Mouse (Mus musculus) bone marrow, adult 2 months (tissue): ENCODE results near the gene Rc3h1. TPM values are rescaled to one million over a fixed set of nuclear protein-coding genes. Genes with fewer than 3 reads are reported as not detected.

Experiments used
- H3K27ac ChIP-seq: fragments of 200-500 bp; 2 replicates; pipeline ENCODE4 v1.5.1; 2012; ENCODE audit warnings: low read depth, mild to moderate bottlenecking, control low read depth, inconsistent platforms, low read length; ENCODE audit not compliant: control insufficient read depth, poor library complexity, insufficient read depth
- H3K4me1 ChIP-seq: fragments of 200-500 bp; 2 replicates; pipeline ENCODE4 v1.6.1; 2011; ENCODE audit warnings: low read length; ENCODE audit not compliant: control insufficient read depth, insufficient read depth
- H3K4me3 ChIP-seq: fragments of 200-500 bp; replicated peaks from 2 replicates; pipeline ENCODE3; 2011; ENCODE audit warnings: mild to moderate bottlenecking, low read depth, low read length, control low read depth; ENCODE audit not compliant: control insufficient read depth
- CTCF ChIP-seq: fragments of 200-500 bp; IDR thresholded peaks from 2 replicates; pipeline ENCODE4 v1.5.1; 2011; ENCODE audit warnings: low read length, control low read depth; ENCODE audit not compliant: control insufficient read depth, insufficient read depth
- POLR2A ChIP-seq: fragments of 200-500 bp; IDR thresholded peaks from 2 replicates; pipeline ENCODE4 v1.6.1; 2011; ENCODE audit warnings: low read depth, mild to moderate bottlenecking, control low read depth, low read length, borderline replicate concordance; ENCODE audit not compliant: control insufficient read depth
- WGBS: fragments of 180-500 bp; shearing (Covaris S2); methylation state at CpG from one replicate; pipeline ENCODE4 v1.1.7; 2018; 5-methylcytosine and 5-hydroxymethylcytosine counted together
- polyA plus RNA-seq: library from polyadenylated mRNA; stranded (reverse); fragments of >200 nt; gene quantifications from 2 replicates; pipeline ENCODE4 v1.2.4, GENCODE M21; 2011; ENCODE audit warnings: low replicate concordance; ENCODE audit not compliant: missing spikeins, insufficient read depth, insufficient read length

Gene Rc3h1
- polyA plus RNA-seq, 1 experiment = 9.1 TPM

DNA sequence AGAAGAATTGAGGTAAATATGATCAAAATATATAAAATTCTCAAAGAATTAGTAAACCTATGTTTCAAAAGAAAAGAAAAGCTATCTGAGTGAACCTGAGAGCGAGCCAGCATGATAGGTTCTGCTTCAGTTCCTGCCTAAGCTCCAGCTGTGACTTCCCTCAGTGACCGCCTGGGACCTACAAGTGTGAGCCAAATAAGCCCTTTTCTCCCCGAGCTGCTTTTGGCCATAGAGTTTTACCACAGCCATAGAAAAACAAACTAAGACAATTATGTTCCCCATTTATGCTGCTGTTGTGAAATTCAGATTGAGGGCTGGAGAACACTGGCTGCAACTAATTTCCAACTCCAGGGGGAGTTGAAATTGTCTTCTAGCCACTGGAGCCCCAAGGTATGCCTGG, 24.2 kb upstream of the Rc3h1 start:
- Histone ChIP-seq H3K4me3 (no peak overlapping the region), H3K4me1 (no peaks in the 10 kb centered on the region), H3K27ac (no peak overlapping the region)
- 43% methylated on average over 3 of the region's 3 CpGs for WGBS
- TF ChIP-seq POLR2A = no peak
- no peak for TF ChIP-seq CTCF

DNA sequence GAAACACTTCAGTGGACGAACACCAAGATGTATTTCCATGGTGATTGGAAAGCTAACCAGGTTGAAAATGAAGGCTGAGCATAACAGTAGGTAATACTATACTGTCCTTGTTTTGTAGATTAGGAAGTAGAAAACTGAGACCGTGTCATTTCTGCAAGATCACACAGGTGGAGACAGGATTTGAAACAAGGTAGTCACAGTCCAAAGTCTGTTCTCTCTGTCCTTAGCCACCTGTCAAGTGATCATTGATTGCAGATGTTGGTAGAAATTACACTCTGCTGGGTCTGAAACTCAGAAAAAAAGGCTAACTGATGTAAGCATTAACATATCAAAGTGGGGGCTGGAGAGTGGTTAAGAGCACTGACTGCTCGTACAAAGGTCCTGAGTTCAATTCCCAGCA, 21.9 kb upstream of the Rc3h1 start:
- Histone ChIP-seq H3K4me1 (no peaks in the 10 kb centered on the region), H3K27ac (no peak overlapping the region), H3K4me3 (no peak overlapping the region)
- TF ChIP-seq POLR2A (no peak), CTCF (no peak)
- WGBS = 70% methylated on average over 3 of the region's 3 CpGs

DNA sequence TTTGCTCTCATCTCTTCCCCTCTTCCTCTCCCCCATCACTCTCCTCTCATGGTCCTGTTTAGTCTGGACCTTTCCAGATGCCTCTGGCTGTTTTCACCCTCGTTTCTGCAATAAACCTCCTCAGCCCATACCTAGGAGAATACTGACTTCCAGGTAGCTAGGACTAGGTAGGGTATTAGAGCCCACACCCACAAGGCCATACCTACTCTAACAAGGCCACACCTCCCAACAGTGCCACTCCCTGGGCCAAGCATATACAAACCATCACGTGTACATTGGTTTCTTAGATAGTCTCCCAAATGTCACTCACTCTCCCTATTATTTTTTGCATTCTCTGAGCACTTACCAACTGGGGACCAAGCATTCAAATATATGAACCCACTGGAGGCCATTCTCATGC, 21.2 kb upstream of the Rc3h1 start:
- 66% methylated on average over 2 of the region's 2 CpGs for WGBS
- no peak for TF ChIP-seq CTCF
- TF ChIP-seq POLR2A = no peak
- Histone ChIP-seq H3K4me1 (no peaks in the 10 kb centered on the region), H3K4me3 (no peak overlapping the region), H3K27ac (no peak overlapping the region)

DNA sequence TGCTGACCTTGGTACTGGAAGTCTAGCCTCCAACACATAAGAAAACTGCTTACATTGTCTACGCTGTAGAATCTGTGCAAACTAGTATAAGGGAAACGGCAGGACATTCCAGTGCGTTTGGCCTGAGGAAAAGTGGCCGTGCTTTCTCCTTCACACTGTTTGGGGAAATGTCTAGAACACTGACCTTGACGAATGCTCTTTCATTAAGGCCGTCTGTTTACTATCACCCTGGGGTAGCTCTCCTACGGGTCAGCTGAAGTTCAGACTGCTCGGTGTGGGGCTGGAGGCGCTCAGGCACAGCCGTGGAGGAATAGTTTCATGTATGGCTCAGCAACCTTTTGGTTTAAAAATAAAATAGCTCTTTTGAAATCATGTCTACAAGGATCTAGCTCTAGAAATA, 6.5 kb upstream of the Rc3h1 start:
- 88% methylated on average over 10 of the region's 10 CpGs for WGBS
- no peak for TF ChIP-seq POLR2A
- TF ChIP-seq CTCF = no peak
- H3K4me1 ChIP-seq = no peaks in the 10 kb centered on the region
- no peak overlapping the region for H3K4me3 ChIP-seq
- H3K27ac ChIP-seq = no peak overlapping the region

DNA sequence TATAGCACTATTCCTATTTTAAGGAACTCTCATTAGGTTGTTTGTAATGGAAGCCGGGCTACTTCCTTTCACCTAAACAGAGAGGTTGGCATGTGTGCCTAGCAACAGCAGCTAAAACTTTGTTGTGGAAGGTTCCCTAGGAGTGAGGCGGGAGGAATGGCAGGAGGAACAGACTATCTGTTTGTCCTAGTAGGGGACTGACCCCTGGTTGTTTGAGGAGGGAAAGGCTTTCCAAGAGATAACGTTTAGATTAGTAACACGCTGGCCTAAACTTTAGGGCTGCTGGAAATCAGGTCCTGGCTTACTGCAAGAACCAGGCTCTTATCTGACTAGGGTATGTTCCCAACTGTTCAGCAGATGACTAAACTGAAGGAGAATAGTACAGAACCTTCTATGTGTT, 2.2 kb upstream of the Rc3h1 start:
- WGBS = 74% methylated on average over 4 of the region's 4 CpGs
- Histone ChIP-seq H3K4me3 (no peak overlapping the region), H3K27ac (no peak overlapping the region), H3K4me1 (no peaks in the 10 kb centered on the region)
- TF ChIP-seq POLR2A (no peak), CTCF (no peak)

DNA sequence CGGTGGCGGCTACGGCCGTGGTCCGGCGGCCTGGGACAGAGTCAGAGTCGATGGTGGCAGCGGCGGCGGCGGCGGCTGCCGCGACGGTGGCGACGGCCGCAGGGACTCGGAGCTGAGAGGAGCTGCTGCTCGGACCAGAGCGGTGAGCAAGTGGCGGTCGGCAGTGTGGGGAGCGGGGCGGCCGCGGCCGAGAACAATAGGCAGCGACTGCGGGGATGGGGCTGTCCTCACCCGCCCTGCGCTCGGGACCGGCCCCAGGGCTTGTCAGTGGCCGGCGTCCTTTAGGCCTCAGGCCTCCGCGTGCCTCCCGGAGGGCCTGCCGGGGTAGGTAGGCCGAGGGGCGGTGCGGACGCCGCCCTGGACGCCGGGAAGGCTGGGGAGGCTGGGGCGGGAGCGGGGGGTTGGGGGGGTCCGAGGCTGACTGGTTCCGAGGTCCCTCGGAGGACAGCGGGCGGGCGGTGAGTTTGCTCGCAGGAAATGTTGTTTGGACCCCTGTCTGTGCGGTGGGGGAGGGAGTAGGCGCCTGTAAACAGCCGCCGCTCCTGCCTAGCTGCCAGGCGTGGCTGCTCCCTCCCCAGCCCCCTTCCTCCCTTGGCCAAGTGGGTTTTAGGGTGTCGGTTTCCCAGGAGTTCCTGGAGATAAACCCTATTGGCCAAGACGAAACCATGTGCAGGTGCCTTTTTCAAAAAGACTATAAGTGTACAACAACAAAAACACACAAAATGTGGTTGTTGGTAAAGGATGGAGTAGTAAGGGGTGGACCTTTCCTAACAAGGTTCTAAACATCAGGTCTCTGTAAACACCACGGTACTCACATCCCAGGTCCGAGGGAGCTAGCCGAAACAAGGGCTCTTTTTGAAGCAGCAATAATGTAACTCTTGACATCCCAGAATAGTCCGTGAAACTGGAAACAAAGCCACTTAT, 602 bp downstream of the Rc3h1 start:
- Histone ChIP-seq H3K27ac (peak overlapping the region; percentile 96), H3K4me3 (peak overlapping the region; percentile 89), H3K4me1 (no peaks in the 10 kb centered on the region)
- WGBS = under 1% methylated on average over 67 of the region's 67 CpGs
- TF ChIP-seq POLR2A (no peak), CTCF (no peak)

DNA sequence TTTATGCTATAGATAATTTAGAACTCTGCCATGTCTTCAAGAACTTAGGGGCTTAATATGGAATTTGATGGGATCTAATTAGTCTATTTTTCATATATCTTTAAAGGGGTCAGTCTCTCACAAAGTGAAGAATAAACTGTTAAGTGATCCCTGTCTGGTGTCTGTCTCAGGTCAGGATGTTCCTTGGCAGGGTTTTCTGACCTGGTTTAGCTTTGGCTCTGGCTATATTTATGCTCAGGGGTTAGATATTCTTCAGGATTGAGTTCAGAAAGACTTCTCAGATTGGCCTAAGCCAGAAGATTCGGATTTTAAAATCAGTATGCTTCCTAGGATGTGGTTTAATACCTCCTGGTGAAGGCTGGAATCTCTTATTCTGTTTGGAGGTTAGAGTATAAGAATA, 4.0 kb downstream of the Rc3h1 start:
- no peak overlapping the region for H3K4me3 ChIP-seq
- WGBS = 92% methylated on average over 1 of the region's 1 CpGs
- TF ChIP-seq POLR2A (no peak), CTCF (no peak)
- no peak overlapping the region for H3K27ac ChIP-seq
- H3K4me1 ChIP-seq = no peaks in the 10 kb centered on the region

DNA sequence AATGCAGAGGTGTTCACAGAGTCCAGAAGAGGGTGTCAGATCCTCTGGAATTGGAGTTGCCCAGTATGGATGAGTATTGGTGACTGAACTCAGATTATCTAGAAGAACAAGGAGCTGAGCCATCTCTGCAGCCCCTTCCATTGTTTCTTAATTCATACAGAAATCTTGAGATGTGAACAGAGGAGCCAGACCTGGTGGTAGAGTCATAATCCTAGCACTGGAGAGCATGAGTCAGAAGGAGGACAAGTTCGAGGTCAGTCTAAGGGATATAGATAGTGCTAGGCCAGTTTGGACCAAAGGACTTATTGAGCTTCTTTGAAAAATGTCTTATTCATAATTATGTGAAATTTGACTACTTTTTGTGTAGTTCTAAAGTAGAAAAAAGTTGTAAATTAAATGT, 4.6 kb downstream of the Rc3h1 start:
- WGBS = 81% methylated on average over 1 of the region's 1 CpGs
- H3K27ac ChIP-seq = no peak overlapping the region
- H3K4me1 ChIP-seq = no peaks in the 10 kb centered on the region
- H3K4me3 ChIP-seq = no peak overlapping the region
- no peak for TF ChIP-seq CTCF
